Mouse (Mus musculus): ENCODE results near the gene Chrna4.

GRCm38 (mm10) chr2:181033310-181033709, 10.0 kb downstream of the Chrna4 start:
- TF ChIP-seq POLR2A (IDR thresholded peaks at IDR 0.05; ENCODE audit: borderline replicate concordance, control insufficient read depth, low read depth, low read length) (no peak), CTCF (IDR thresholded peaks at IDR 0.05; ENCODE audit: control insufficient read depth, insufficient read depth, low read length) (no peak)
